Mouse (Mus musculus): ENCODE results near the gene Gm42688. TPM values are rescaled to one million over a fixed set of nuclear protein-coding genes. Genes with fewer than 3 reads are reported as not detected.

The Gm42688 gene
- polyA plus RNA-seq, 1 experiment from 2014 or later, result 3.5 TPM

- H3K4me1 ChIP-seq, result peaks cover 30% of the 10 kb centered on the region
- peaks cover 12% of the 10 kb centered on the region for H3K36me3 ChIP-seq
- no peak within 1 kb of the TSS for H3K27ac ChIP-seq
- ATAC-seq (ENCODE audit: insufficient number of reproducible peaks, insufficient read depth, low FRiP score, low TSS enrichment, low read depth), result no peak
- H3K9ac ChIP-seq, result peak within 1 kb of the TSS; percentile 59
- peak within 1 kb of the TSS; percentile 34 for H3K4me3 ChIP-seq
- peak within 1 kb of the TSS; percentile 55 for H3K4me2 ChIP-seq
- peaks cover 94% of the 10 kb centered on the region for H3K27me3 ChIP-seq
- H3K9me3 ChIP-seq, result no peaks in the 10 kb centered on the region
- WGBS, result 4% methylated on average over 39 of the region's 42 CpGs
These were observed 15.0 kb upstream of the Gm42688 start, which contains the start of gene Lbx2 for GRCm38 (mm10) chr6:83086121-83087035. TSS of gene Lbx2 (plus strand) at chr6:83086367.

GRCm38 (mm10) chr6:83087205-83087925 lies 14.1 kb upstream of the Gm42688 start:
- Histone ChIP-seq H3K9ac (no peak overlapping the region), H3K27ac (no peak overlapping the region), H3K4me1 (peaks cover 30% of the 10 kb centered on the region), H3K4me3 (peak overlapping the region; percentile 27), H3K9me3 (no peaks in the 10 kb centered on the region), H3K36me3 (peaks cover 2% of the 10 kb centered on the region; the same call in 1 of the 2 replicates), H3K27me3 (peaks cover 96% of the 10 kb centered on the region), H3K4me2 (peak overlapping the region; percentile 55)
- no peak for ATAC-seq (ENCODE audit: insufficient number of reproducible peaks, insufficient read depth, low FRiP score, low TSS enrichment, low read depth)
- WGBS, result 2% methylated on average over 47 of the region's 47 CpGs

GRCm38 (mm10) chr6:83087926-83088260 lies 13.5 kb upstream of the Gm42688 start:
- Histone ChIP-seq H3K27me3 (peaks cover 96% of the 10 kb centered on the region), H3K4me2 (peak overlapping the region; percentile 55), H3K27ac (no peak overlapping the region), H3K9ac (no peak overlapping the region), H3K4me3 (peak overlapping the region; percentile 27), H3K36me3 (no peaks in the 10 kb centered on the region), H3K4me1 (peaks cover 30% of the 10 kb centered on the region), H3K9me3 (no peaks in the 10 kb centered on the region)
- no peak for ATAC-seq (ENCODE audit: insufficient number of reproducible peaks, insufficient read depth, low FRiP score, low TSS enrichment, low read depth)
- 4% methylated on average over 9 of the region's 9 CpGs for WGBS

GRCm38 (mm10) chr6:83092416-83093127 lies 8.8 kb upstream of the Gm42688 start:
- no peak for ATAC-seq (ENCODE audit: insufficient number of reproducible peaks, insufficient read depth, low FRiP score, low TSS enrichment, low read depth)
- WGBS, result 37% methylated on average over 6 of the region's 6 CpGs

GRCm38 (mm10) chr6:83095968-83096367 lies 5.4 kb upstream of the Gm42688 start:
- no peak for ATAC-seq (ENCODE audit: insufficient number of reproducible peaks, insufficient read depth, low FRiP score, low TSS enrichment, low read depth)
- H3K4me3 ChIP-seq, result no peak overlapping the region
- no peak overlapping the region for H3K4me2 ChIP-seq
- no peaks in the 10 kb centered on the region for H3K36me3 ChIP-seq
- no peak overlapping the region for H3K9ac ChIP-seq
- H3K4me1 ChIP-seq, result peaks cover 3% of the 10 kb centered on the region; the same call in 1 of the 2 replicates
- H3K27ac ChIP-seq, result no peak overlapping the region
- 42% methylated on average over 6 of the region's 6 CpGs for WGBS
- no peaks in the 10 kb centered on the region for H3K9me3 ChIP-seq
- H3K27me3 ChIP-seq, result peaks cover 41% of the 10 kb centered on the region

More at GRCm38 (mm10) chr6:83092416-83093127, 8.8 kb upstream of the Gm42688 start:
- Histone ChIP-seq H3K4me3 (no peak overlapping the region), H3K4me1 (peaks cover 3% of the 10 kb centered on the region), H3K36me3 (no peaks in the 10 kb centered on the region), H3K9me3 (no peaks in the 10 kb centered on the region), H3K27me3 (peaks cover 66% of the 10 kb centered on the region), H3K4me2 (no peak overlapping the region), H3K27ac (no peak overlapping the region), H3K9ac (no peak overlapping the region)

GRCm38 (mm10) chr6:83098411-83098810 lies 3.0 kb upstream of the Gm42688 start:
- peaks cover 19% of the 10 kb centered on the region for H3K4me1 ChIP-seq
- no peak overlapping the region for H3K27ac ChIP-seq

GRCm38 (mm10) chr6:83101688-83102556 lies 505 bp downstream of the Gm42688 start:
- Histone ChIP-seq H3K4me3 (peak overlapping the region; percentile 75), H3K27me3 (peaks cover 8% of the 10 kb centered on the region), H3K4me2 (peak overlapping the region; percentile 99), H3K27ac (peak overlapping the region; percentile 84), H3K9ac (peak overlapping the region; percentile 87), H3K4me1 (peaks cover 21% of the 10 kb centered on the region), H3K9me3 (no peaks in the 10 kb centered on the region), H3K36me3 (peaks cover 8% of the 10 kb centered on the region; the same call in 1 of the 2 replicates)
- WGBS, result under 1% methylated on average over 74 of the region's 74 CpGs
- ATAC-seq (ENCODE audit: insufficient number of reproducible peaks, insufficient read depth, low FRiP score, low TSS enrichment, low read depth), result peak; percentile 70

More at GRCm38 (mm10) chr6:83098411-83098810, 3.0 kb upstream of the Gm42688 start:
- no peak overlapping the region for H3K9ac ChIP-seq
- no peak for ATAC-seq (ENCODE audit: insufficient number of reproducible peaks, insufficient read depth, low FRiP score, low TSS enrichment, low read depth)
- no peak overlapping the region for H3K4me2 ChIP-seq
- H3K36me3 ChIP-seq, result no peaks in the 10 kb centered on the region
- H3K27me3 ChIP-seq, result peaks cover 22% of the 10 kb centered on the region
- H3K4me3 ChIP-seq, result no peak overlapping the region
- no peaks in the 10 kb centered on the region for H3K9me3 ChIP-seq
- WGBS, result 70% methylated on average over 2 of the region's 2 CpGs

GRCm38 (mm10) chr6:83103130-83103650 lies 1.8 kb downstream of the Gm42688 start:
- Histone ChIP-seq H3K27me3 (peaks cover 8% of the 10 kb centered on the region), H3K9ac (peak overlapping the region; percentile 87), H3K4me2 (peak overlapping the region; percentile 99), H3K9me3 (no peaks in the 10 kb centered on the region), H3K27ac (no peak overlapping the region), H3K4me1 (peaks cover 30% of the 10 kb centered on the region), H3K4me3 (peak overlapping the region; percentile 75; the same call in 1 of the 2 replicates), H3K36me3 (peaks cover 9% of the 10 kb centered on the region; the same call in 1 of the 2 replicates)
- ATAC-seq (ENCODE audit: insufficient number of reproducible peaks, insufficient read depth, low FRiP score, low TSS enrichment, low read depth), result no peak
- 42% methylated on average over 11 of the region's 11 CpGs for WGBS

GRCm38 (mm10) chr6:83104158-83104557 lies 2.7 kb downstream of the Gm42688 start:
- H3K9ac ChIP-seq, result no peak overlapping the region
- H3K4me2 ChIP-seq, result no peak overlapping the region
- peaks cover 8% of the 10 kb centered on the region for H3K27me3 ChIP-seq
- H3K36me3 ChIP-seq, result peaks cover 9% of the 10 kb centered on the region; the same call in 1 of the 2 replicates
- H3K27ac ChIP-seq, result no peak overlapping the region
- ATAC-seq (ENCODE audit: insufficient number of reproducible peaks, insufficient read depth, low FRiP score, low TSS enrichment, low read depth), result no peak
- peaks cover 34% of the 10 kb centered on the region for H3K4me1 ChIP-seq
- H3K4me3 ChIP-seq, result no peak overlapping the region
- no peaks in the 10 kb centered on the region for H3K9me3 ChIP-seq
- 65% methylated on average over 4 of the region's 4 CpGs for WGBS
